Mouse (Mus musculus): ENCODE results near the gene Olfr987. TPM values are rescaled to one million over a fixed set of nuclear protein-coding genes. Genes with fewer than 3 reads are reported as not detected.

Olfr987 gene
- polyA plus RNA-seq, 2 experiments, result not detected

- Histone ChIP-seq H3K4me2 (replicated peaks; ENCODE audit: low read depth, low read length, severe bottlenecking) (no peak overlapping the region), H3K4me3 (replicated peaks; ENCODE audit: low read length) (no peak overlapping the region), H3K9me3 (ENCODE audit: control insufficient read depth, low read length) (no peaks in the 10 kb centered on the region), H3K4me1 (ENCODE audit: control insufficient read depth, insufficient read depth, low read length) (no peaks in the 10 kb centered on the region), H3K27me3 (ENCODE audit: control insufficient read depth, insufficient read depth, low read length) (no peaks in the 10 kb centered on the region), H3K9ac (ENCODE audit: low read depth, low read length, severe bottlenecking) (no peak overlapping the region), H3K27ac (replicated peaks; ENCODE audit: low read depth, low read length) (no peak overlapping the region), H3K36me3 (ENCODE audit: control insufficient read depth, insufficient read depth, low read length) (no peaks in the 10 kb centered on the region)
- no peak for TF ChIP-seq POLR2A (IDR thresholded peaks at IDR 0.05; ENCODE audit: borderline replicate concordance, extremely low read depth, insufficient read depth, insufficient read length)
- 80% methylated on average over 8 of the region's 8 CpGs for WGBS
- DNase-seq (ENCODE audit: low spot score) (no peak), ATAC-seq (ENCODE audit: low FRiP score, low read depth) (no peak)
These were observed 55.3 kb downstream of the Olfr987 start for GRCm38 (mm10) chr2:85283631-85284466.

GRCm38 (mm10) chr2:85281023-85281422, 58.1 kb downstream of the Olfr987 start:
- Histone ChIP-seq H3K4me3 (replicated peaks; ENCODE audit: low read length) (no peak overlapping the region), H3K9me3 (ENCODE audit: control insufficient read depth, low read length) (no peaks in the 10 kb centered on the region), H3K4me2 (replicated peaks; ENCODE audit: low read depth, low read length, severe bottlenecking) (no peak overlapping the region), H3K36me3 (ENCODE audit: control insufficient read depth, insufficient read depth, low read length) (no peaks in the 10 kb centered on the region), H3K27ac (replicated peaks; ENCODE audit: low read depth, low read length) (no peak overlapping the region), H3K4me1 (ENCODE audit: control insufficient read depth, insufficient read depth, low read length) (no peaks in the 10 kb centered on the region), H3K9ac (ENCODE audit: low read depth, low read length, severe bottlenecking) (no peak overlapping the region), H3K27me3 (ENCODE audit: control insufficient read depth, insufficient read depth, low read length) (no peaks in the 10 kb centered on the region)
- TF ChIP-seq POLR2A (IDR thresholded peaks at IDR 0.05; ENCODE audit: borderline replicate concordance, extremely low read depth, insufficient read depth, insufficient read length), result no peak
- DNase-seq (ENCODE audit: low spot score) (no peak), ATAC-seq (ENCODE audit: low FRiP score, low read depth) (no peak)
- 74% methylated on average over 4 of the region's 4 CpGs for WGBS

Other genes with a start within 250 kb of the Olfr987 start
- 37.0 and 38.2 TPM in 2 replicates for gene Aplnr, start 203.1 kb downstream of the Olfr987 start, polyA plus RNA-seq (2012; rRNA removed)
- gene Aplnr, start 203.1 kb downstream of the Olfr987 start, polyA plus RNA-seq (2014; fragmentation: Nextera tagmentation; extraction: Ambion mirVana), result 47.3 and 47.9 TPM in 2 replicates
- 1.3 and 1.7 TPM in 2 replicates for gene Lrrc55, start 142.1 kb downstream of the Olfr987 start, polyA plus RNA-seq (2012; rRNA removed)
- gene Lrrc55, start 142.1 kb downstream of the Olfr987 start, polyA plus RNA-seq (2014; fragmentation: Nextera tagmentation; extraction: Ambion mirVana), result 0.91 and 1.0 TPM in 2 replicates
- gene Olfr988, start 23.9 kb upstream of the Olfr987 start, polyA plus RNA-seq (2012; rRNA removed), result not detected in 2 replicates
- not detected in 2 replicates for gene Olfr988, start 23.9 kb upstream of the Olfr987 start, polyA plus RNA-seq (2014; fragmentation: Nextera tagmentation; extraction: Ambion mirVana)
- gene Olfr992, start 70.2 kb upstream of the Olfr987 start, polyA plus RNA-seq (2012; rRNA removed), result not detected in 2 replicates
- gene Olfr992, start 70.2 kb upstream of the Olfr987 start, polyA plus RNA-seq (2014; fragmentation: Nextera tagmentation; extraction: Ambion mirVana), result not detected in 2 replicates
- gene Olfr993, start 75.6 kb upstream of the Olfr987 start, polyA plus RNA-seq (2012; rRNA removed), result not detected in 2 replicates
- not detected in 2 replicates for gene Olfr993, start 75.6 kb upstream of the Olfr987 start, polyA plus RNA-seq (2014; fragmentation: Nextera tagmentation; extraction: Ambion mirVana)
- gene Olfr994, start 97.1 kb upstream of the Olfr987 start, polyA plus RNA-seq (2012; rRNA removed), result not detected in 2 replicates
- not detected in 2 replicates for gene Olfr994, start 97.1 kb upstream of the Olfr987 start, polyA plus RNA-seq (2014; fragmentation: Nextera tagmentation; extraction: Ambion mirVana)
- not detected in 2 replicates for gene Olfr995, start 104.3 kb upstream of the Olfr987 start, polyA plus RNA-seq (2012; rRNA removed)
- not detected in 2 replicates for gene Olfr995, start 104.3 kb upstream of the Olfr987 start, polyA plus RNA-seq (2014; fragmentation: Nextera tagmentation; extraction: Ambion mirVana)
- 2.2 and 3.9 TPM in 2 replicates for gene 4833423E24Rik, start 179.7 kb upstream of the Olfr987 start, polyA plus RNA-seq (2012; rRNA removed)
- gene 4833423E24Rik, start 179.7 kb upstream of the Olfr987 start, polyA plus RNA-seq (2014; fragmentation: Nextera tagmentation; extraction: Ambion mirVana), result 4.9 and 7.2 TPM in 2 replicates
- gene Olfr996, start 239.9 kb upstream of the Olfr987 start, polyA plus RNA-seq (2012; rRNA removed), result not detected in 2 replicates
- gene Olfr996, start 239.9 kb upstream of the Olfr987 start, polyA plus RNA-seq (2014; fragmentation: Nextera tagmentation; extraction: Ambion mirVana), result not detected in 2 replicates
- not detected in 2 replicates for gene Olfr998, start 249.6 kb upstream of the Olfr987 start, polyA plus RNA-seq (2012; rRNA removed)
- gene Olfr998, start 249.6 kb upstream of the Olfr987 start, polyA plus RNA-seq (2014; fragmentation: Nextera tagmentation; extraction: Ambion mirVana), result not detected in 2 replicates

All from limb, embryonic 14.5 days (tissue).